In genomic region chr3:108384425-108384824, GRCm38 (mm10) we compare ENCODE assay signal across 9 mouse cellular contexts. TPM values are rescaled to one million over a fixed set of nuclear protein-coding genes. Genes with fewer than 3 reads are reported as not detected.
DNase-seq lines count a peak whose midpoint lies in the region; ATAC-seq and TF ChIP-seq lines count a peak whose summit lies in the region.
"Had no signal": no experiment of that assay in that cellular context is flagged by ENCODE, and none has a peak within 500 bp of the region (broad histone marks: within the 10 kb centered on the region; RNA-seq: fewer than 3 reads in every experiment).

No protein-coding gene starts in this region.

- H3K4me3 ChIP-seq in kidney, embryonic 16.5 days (ENCODE audit: low read length), result peak overlapping the region; percentile 63
- peak overlapping the region; percentile 94 for H3K4me3 ChIP-seq in bone marrow macrophage, adult 2 months (ENCODE audit: insufficient read depth, low read length)
- peak overlapping the region; percentile 65 for H3K4me3 ChIP-seq in intestine, embryonic 14.5 days (ENCODE audit: low read depth, low read length)
- H3K4me3 ChIP-seq in midbrain, postnatal 0 days (ENCODE audit: low read depth, low read length), result no peak overlapping the region
- H3K4me3 ChIP-seq in thymus, adult 2 months (ENCODE audit: control insufficient read depth, insufficient read depth, low read length), result no peak overlapping the region

- WGBS in kidney, embryonic 16.5 days, result 44% methylated on average over 2 of the region's 2 CpGs
- WGBS in intestine, embryonic 14.5 days, result 31% methylated on average over 2 of the region's 2 CpGs
- 40% methylated on average over 2 of the region's 2 CpGs for WGBS in midbrain, postnatal 0 days
- WGBS in thymus, adult 2 months, result 86% methylated on average over 2 of the region's 2 CpGs

- no peaks in the 10 kb centered on the region for H3K27me3 ChIP-seq in kidney, embryonic 16.5 days (ENCODE audit: insufficient read depth, low read length)
- no peaks in the 10 kb centered on the region for H3K27me3 ChIP-seq in intestine, embryonic 14.5 days (replicated peaks; ENCODE audit: control insufficient read depth, insufficient read depth, low read length)
- H3K27me3 ChIP-seq in midbrain, postnatal 0 days (ENCODE audit: insufficient read depth, low read length), result no peaks in the 10 kb centered on the region
- H3K27me3 ChIP-seq in thymus, adult 2 months (ENCODE audit: control insufficient read depth, insufficient read depth, low read length), result no peaks in the 10 kb centered on the region

- no peak for TF ChIP-seq CTCF in bone marrow macrophage, adult 2 months (IDR thresholded peaks at IDR 0.05; ENCODE audit: low read depth, low read length)
- TF ChIP-seq CTCF in midbrain, postnatal 0 days (IDR thresholded peaks at IDR 0.05), result no peak
- TF ChIP-seq CTCF in thymus, adult 2 months (IDR thresholded peaks at IDR 0.05; ENCODE audit: borderline replicate concordance, control insufficient read depth, extremely low read depth, insufficient read depth, low read length, poor library complexity), result no peak

- peak overlapping the region; percentile 80 for H3K4me2 ChIP-seq in kidney, embryonic 16.5 days (replicated peaks; ENCODE audit: low read depth, low read length)
- peak overlapping the region; percentile 81 for H3K4me2 ChIP-seq in intestine, embryonic 14.5 days (ENCODE audit: low read length)
- H3K4me2 ChIP-seq in midbrain, postnatal 0 days (ENCODE audit: low read depth, low read length, poor library complexity, severe bottlenecking), result peak overlapping the region; percentile 75

- no peak for TF ChIP-seq POLR2A in bone marrow macrophage, adult 2 months (IDR thresholded peaks at IDR 0.05; ENCODE audit: borderline replicate concordance, low read depth, low read length)
- TF ChIP-seq POLR2A in thymus, adult 2 months (IDR thresholded peaks at IDR 0.05; ENCODE audit: control insufficient read depth, extremely low read depth, insufficient read depth, low read length, poor library complexity), result no peak

- ATAC-seq in kidney, embryonic 16.5 days (ENCODE audit: low FRiP score, low TSS enrichment), result no peak
- ATAC-seq in intestine, embryonic 14.5 days (replicated peaks; ENCODE audit: low FRiP score, low TSS enrichment, low read depth), result no peak
- no peak for ATAC-seq in midbrain, postnatal 0 days (ENCODE audit: low FRiP score)
- ATAC-seq in activated CD4-positive, CD25-positive, alpha-beta regulatory T cell, adult 4 months, result no peak

- DNase-seq in kidney, adult 9 months, result no peak
- DNase-seq in intestine, embryonic 14.5 days (ENCODE audit: low spot score), result no peak
- DNase-seq in midbrain, postnatal 0 days (ENCODE audit: low spot score), result no peak
- no peak for DNase-seq in cerebellum, adult 9-11 months
- no peak for DNase-seq in thymus, adult 2 months
- DNase-seq: spleen, adult 18-20 months had no signal

- no peak overlapping the region for H3K27ac ChIP-seq in kidney, embryonic 16.5 days (ENCODE audit: low read length)
- H3K27ac ChIP-seq in bone marrow macrophage, adult 2 months (ENCODE audit: insufficient read depth, low read depth, low read length), result no peak overlapping the region
- H3K27ac ChIP-seq in intestine, embryonic 14.5 days (ENCODE audit: low read depth), result no peak overlapping the region
- H3K27ac ChIP-seq in midbrain, postnatal 0 days (ENCODE audit: low read depth, low read length), result no peak overlapping the region
- no peak overlapping the region for H3K27ac ChIP-seq in thymus, adult 2 months (ENCODE audit: control insufficient read depth, insufficient read depth, low read length)

- H3K9ac ChIP-seq in kidney, embryonic 16.5 days (replicated peaks; ENCODE audit: low read length), result peak overlapping the region; percentile 65
- peak overlapping the region; percentile 46 for H3K9ac ChIP-seq in intestine, embryonic 14.5 days (ENCODE audit: low read length)
- H3K9ac ChIP-seq in midbrain, postnatal 0 days (replicated peaks; ENCODE audit: low read length, poor library complexity, severe bottlenecking), result no peak overlapping the region

- peaks cover 18% of the 10 kb centered on the region for H3K36me3 ChIP-seq in kidney, embryonic 16.5 days (ENCODE audit: insufficient read depth, low read length)
- H3K36me3 ChIP-seq in intestine, embryonic 14.5 days (ENCODE audit: control insufficient read depth, insufficient read depth, low read length), result peaks cover 23% of the 10 kb centered on the region
- no peaks in the 10 kb centered on the region for H3K36me3 ChIP-seq in midbrain, postnatal 0 days (ENCODE audit: insufficient read depth, low read length)
- no peaks in the 10 kb centered on the region for H3K36me3 ChIP-seq in thymus, adult 2 months (ENCODE audit: control insufficient read depth, insufficient read depth, low read length)

- H3K4me1 ChIP-seq in kidney, embryonic 16.5 days (ENCODE audit: insufficient read depth, low read length), result peaks cover 30% of the 10 kb centered on the region
- peaks cover 22% of the 10 kb centered on the region for H3K4me1 ChIP-seq in bone marrow macrophage, adult 2 months (ENCODE audit: control insufficient read depth, insufficient read depth, low read length)
- H3K4me1 ChIP-seq in intestine, embryonic 14.5 days (replicated peaks; ENCODE audit: control insufficient read depth, insufficient read depth, low read length), result peaks cover 24% of the 10 kb centered on the region
- H3K4me1 ChIP-seq in midbrain, postnatal 0 days (ENCODE audit: insufficient read depth, low read length), result no peaks in the 10 kb centered on the region
- H3K4me1 ChIP-seq in thymus, adult 2 months (replicated peaks; ENCODE audit: control insufficient read depth, insufficient read depth, low read length), result peaks cover 16% of the 10 kb centered on the region

- H3K9me3 ChIP-seq in kidney, embryonic 16.5 days (ENCODE audit: low read length), result no peaks in the 10 kb centered on the region
- H3K9me3 ChIP-seq in intestine, embryonic 14.5 days (ENCODE audit: control insufficient read depth, low read length), result no peaks in the 10 kb centered on the region
- no peaks in the 10 kb centered on the region for H3K9me3 ChIP-seq in midbrain, postnatal 0 days (ENCODE audit: low read length)

RNA-seq across cellular contexts. Expression of gene Psrc1, which starts 0.8 kb away (rescaled TPM):
- 47.6 and 48.8 TPM in 2 replicates for polyA plus RNA-seq in kidney, embryonic 16.5 days (2015; fragmentation: Nextera tagmentation; extraction: Ambion mirVana)
- polyA plus RNA-seq in bone marrow macrophage, adult 2 months (2012; ENCODE audit: insufficient read depth, insufficient read length, missing spikeins), result 15.3 and 26.1 TPM in 2 replicates
- polyA plus RNA-seq in intestine, embryonic 14.5 days (2014; fragmentation: Nextera tagmentation; extraction: Ambion mirVana), result 35.1 and 41.4 TPM in 2 replicates
- 4.8 and 5.6 TPM in 2 replicates for total RNA-seq in midbrain, postnatal 0 days (2014; rRNA removed)
- 1.8 and 3.2 TPM in 2 replicates for polyA plus RNA-seq in midbrain, postnatal 0 days (2015; fragmentation: Nextera tagmentation; extraction: Ambion mirVana)
- 10 to 100 TPM in 1 of 2 experiments, 1 to 10 TPM in 1; 7.8 to 10.3 TPM for polyA plus RNA-seq in activated CD4-positive, CD25-positive, alpha-beta regulatory T cell, adult 4 months (2017; shearing (Covaris generic))
- polyA plus RNA-seq in thymus, adult 2 months (2012; rRNA removed), result 27.9 and 29.9 TPM in 2 replicates

RNA-seq across cellular contexts. Expression of gene Mybphl, which starts 19.7 kb away (rescaled TPM):
- 0.14 TPM in 1 of 2 replicates, not detected in the other for polyA plus RNA-seq in kidney, embryonic 16.5 days (2015; fragmentation: Nextera tagmentation; extraction: Ambion mirVana)
- not detected in 2 replicates for polyA plus RNA-seq in bone marrow macrophage, adult 2 months (2012; ENCODE audit: insufficient read depth, insufficient read length, missing spikeins)
- polyA plus RNA-seq in intestine, embryonic 14.5 days (2014; fragmentation: Nextera tagmentation; extraction: Ambion mirVana), result not detected in 2 replicates
- total RNA-seq in midbrain, postnatal 0 days (2014; rRNA removed), result not detected in 2 replicates
- polyA plus RNA-seq in midbrain, postnatal 0 days (2015; fragmentation: Nextera tagmentation; extraction: Ambion mirVana), result 0.13 TPM in 1 of 2 replicates, not detected in the other
- polyA plus RNA-seq in activated CD4-positive, CD25-positive, alpha-beta regulatory T cell, adult 4 months (2017; shearing (Covaris generic)), result not detected
- 8.3 and 16.6 TPM in 2 replicates for polyA plus RNA-seq in thymus, adult 2 months (2012; rRNA removed)

RNA-seq across cellular contexts. Expression of gene Celsr2, which starts 30.9 kb away (rescaled TPM):
- 21.7 and 22.1 TPM in 2 replicates for polyA plus RNA-seq in kidney, embryonic 16.5 days (2015; fragmentation: Nextera tagmentation; extraction: Ambion mirVana)
- 1.3 and 1.7 TPM in 2 replicates for polyA plus RNA-seq in bone marrow macrophage, adult 2 months (2012; ENCODE audit: insufficient read depth, insufficient read length, missing spikeins)
- polyA plus RNA-seq in intestine, embryonic 14.5 days (2014; fragmentation: Nextera tagmentation; extraction: Ambion mirVana), result 7.8 and 7.9 TPM in 2 replicates
- total RNA-seq in midbrain, postnatal 0 days (2014; rRNA removed), result 68.5 and 83.4 TPM in 2 replicates
- 19.0 and 24.4 TPM in 2 replicates for polyA plus RNA-seq in midbrain, postnatal 0 days (2015; fragmentation: Nextera tagmentation; extraction: Ambion mirVana)
- polyA plus RNA-seq in activated CD4-positive, CD25-positive, alpha-beta regulatory T cell, adult 4 months (2017; shearing (Covaris generic)), result under 1 TPM; 0.33 to 0.65 TPM
- 28.2 and 37.6 TPM in 2 replicates for polyA plus RNA-seq in thymus, adult 2 months (2012; rRNA removed)

Comparison
In these comparisons a context has a peak if more than half of its experiments do, and no peak if none do; other contexts are left out.
1. H3K4me3 ChIP-seq: peak in kidney, embryonic 16.5 days (single experiment), bone marrow macrophage, adult 2 months (single experiment) and intestine, embryonic 14.5 days (single experiment); none in midbrain, postnatal 0 days (single experiment) and thymus, adult 2 months (single experiment).
2. Peak in every context shown above with its lines, with median percentiles within 50 percentile points of each other: H3K4me2 ChIP-seq.